9 mouse cellular contexts compared by ENCODE assay signal in genomic region chr2:126006088-126006487, GRCm38 (mm10). TPM values are rescaled to one million over a fixed set of nuclear protein-coding genes. Genes with fewer than 3 reads are reported as not detected.
DNase-seq lines count a peak whose midpoint lies in the region; ATAC-seq lines count a peak whose summit lies in the region.
"Had no signal": no experiment of that assay in that cellular context is flagged by ENCODE, and none has a peak within 500 bp of the region (broad histone marks: within the 10 kb centered on the region; RNA-seq: fewer than 3 reads in every experiment).

No protein-coding gene starts in this region.

- peak; percentile 77; the same call in 1 of the 2 replicates for ATAC-seq in forebrain, embryonic 14.5 days
- ATAC-seq in hindbrain, embryonic 16.5 days, result peak; percentile 69
- no peak for ATAC-seq in monocyte, adult 5-6 weeks (replicated peaks; ENCODE audit: insufficient number of reproducible peaks, low FRiP score, low TSS enrichment, poor library complexity, severe bottlenecking)

- H3K9ac ChIP-seq in forebrain, embryonic 14.5 days (ENCODE audit: low read length), result no peak overlapping the region
- no peak overlapping the region for H3K9ac ChIP-seq in hindbrain, embryonic 16.5 days (ENCODE audit: low read depth, low read length)
- H3K9ac ChIP-seq: heart, embryonic 15.5 days had no signal

- DNase-seq in NIH3T3 (ENCODE audit: low read depth), result peak; percentile 55
- peak; percentile 10 for DNase-seq in brain, embryonic 18.5 days (ENCODE audit: low read depth, low spot score)
- peak; percentile 73 for DNase-seq in forebrain, embryonic 14.5 days (ENCODE audit: low spot score)
- DNase-seq in left cerebral cortex, adult 11 months (ENCODE audit: low spot score), result peak; percentile 9
- peak; percentile 49 to 71 for DNase-seq in right cerebral cortex, postnatal 10 days (ENCODE audit: low spot score in 2 of 2)

- no peak overlapping the region for H3K4me3 ChIP-seq in forebrain, embryonic 14.5 days (ENCODE audit: low read depth, low read length)
- H3K4me3 ChIP-seq in hindbrain, embryonic 16.5 days (ENCODE audit: low read length), result no peak overlapping the region
- H3K4me3 ChIP-seq in megakaryocyte, embryonic 14.5 days (replicated peaks), result peak overlapping the region; percentile 53
- H3K4me3 ChIP-seq: heart, embryonic 15.5 days had no signal

- H3K4me1 ChIP-seq in forebrain, embryonic 14.5 days (ENCODE audit: control insufficient read depth, insufficient read depth, low read length), result no peaks in the 10 kb centered on the region
- no peaks in the 10 kb centered on the region for H3K4me1 ChIP-seq in hindbrain, embryonic 16.5 days (ENCODE audit: control insufficient read depth, insufficient read depth, low read depth, low read length)
- H3K4me1 ChIP-seq in megakaryocyte, embryonic 14.5 days, result peaks cover 51% of the 10 kb centered on the region
- H3K4me1 ChIP-seq: heart, embryonic 15.5 days had no signal

- H3K27me3 ChIP-seq in forebrain, embryonic 14.5 days (replicated peaks; ENCODE audit: control insufficient read depth, insufficient read depth, low read length), result no peaks in the 10 kb centered on the region
- H3K27me3 ChIP-seq in hindbrain, embryonic 16.5 days (replicated peaks; ENCODE audit: control insufficient read depth, insufficient read depth, low read length), result no peaks in the 10 kb centered on the region
- H3K27me3 ChIP-seq in megakaryocyte, embryonic 14.5 days (replicated peaks), result no peaks in the 10 kb centered on the region
- H3K27me3 ChIP-seq: heart, embryonic 15.5 days had no signal

- no peaks in the 10 kb centered on the region for H3K36me3 ChIP-seq in forebrain, embryonic 14.5 days (ENCODE audit: control insufficient read depth, insufficient read depth, low read length)
- H3K36me3 ChIP-seq in hindbrain, embryonic 16.5 days (ENCODE audit: control insufficient read depth, insufficient read depth, low read length), result no peaks in the 10 kb centered on the region
- H3K36me3 ChIP-seq in megakaryocyte, embryonic 14.5 days (replicated peaks; ENCODE audit: low read length), result peaks cover 10% of the 10 kb centered on the region
- H3K36me3 ChIP-seq: heart, embryonic 15.5 days had no signal

- no peak overlapping the region for H3K27ac ChIP-seq in forebrain, embryonic 14.5 days (ENCODE audit: low read depth, low read length)
- H3K27ac ChIP-seq in hindbrain, embryonic 16.5 days (ENCODE audit: low read depth, low read length), result no peak overlapping the region
- H3K27ac ChIP-seq: heart, embryonic 15.5 days had no signal

- no peak overlapping the region for H3K4me2 ChIP-seq in forebrain, embryonic 14.5 days (ENCODE audit: low read length)
- H3K4me2 ChIP-seq in hindbrain, embryonic 16.5 days (ENCODE audit: low read length), result no peak overlapping the region
- H3K4me2 ChIP-seq: heart, embryonic 15.5 days had no signal

- H3K9me3 ChIP-seq in forebrain, embryonic 14.5 days (replicated peaks; ENCODE audit: control insufficient read depth, low read length), result no peaks in the 10 kb centered on the region
- no peaks in the 10 kb centered on the region for H3K9me3 ChIP-seq in hindbrain, embryonic 16.5 days (ENCODE audit: control insufficient read depth, low read length)
- no peaks in the 10 kb centered on the region for H3K9me3 ChIP-seq in megakaryocyte, embryonic 14.5 days
- H3K9me3 ChIP-seq: heart, embryonic 15.5 days had no signal

- WGBS in forebrain, embryonic 14.5 days, result 42% methylated on average over 3 of the region's 3 CpGs
- 40% methylated on average over 3 of the region's 3 CpGs for WGBS in hindbrain, embryonic 16.5 days

RNA-seq across cellular contexts. Expression of gene Fgf7, which starts 28.4 kb away (rescaled TPM):
- polyA plus RNA-seq in forebrain, embryonic 14.5 days (2014; fragmentation: Nextera tagmentation; extraction: Ambion mirVana), result 0.53 and 0.62 TPM in 2 replicates
- polyA plus RNA-seq in hindbrain, embryonic 16.5 days (2015; fragmentation: Nextera tagmentation; extraction: Ambion mirVana), result 0.69 and 0.75 TPM in 2 replicates
- polyA plus RNA-seq in megakaryocyte, embryonic 14.5 days (2012; ENCODE audit: insufficient read depth, low replicate concordance), result not detected in 2 replicates
- total RNA-seq in monocyte, adult 5-6 weeks (2017), result 0.32 to 0.68 TPM in 2 of 3 replicates, not detected in the other

Comparison
In these comparisons a context has a peak if more than half of its experiments do, and no peak if none do; other contexts are left out.
1. DNase-seq: peak in every context shown above with its lines; median percentile 73 in forebrain, embryonic 14.5 days; 60 in right cerebral cortex, postnatal 10 days; 55 in NIH3T3; 10 in brain, embryonic 18.5 days; 9 in left cerebral cortex, adult 11 months.